Mouse (Mus musculus) adrenal gland, postnatal 36 days (tissue): ENCODE measurements around the gene Capzb. TPM values are rescaled to one million over a fixed set of nuclear protein-coding genes. Genes with fewer than 3 reads are reported as not detected.

Experiments used
- DNase-seq, 2 experiments: peaks; one replicate each; pipeline ENCODE4 v3.0.0; 2021; ENCODE audit warnings: mixed read lengths in 1 of 2
- total RNA-seq, 2 experiments: library from RNA; stranded (reverse); gene quantifications; 2 replicates each; pipeline ENCODE4 v1.2.3; 2021

Capzb gene
- total RNA-seq, 2 experiments from 2014 or later: 379 to 391 TPM

- DNase-seq: no peak
These were observed 12.7 kb upstream of the Capzb start for GRCm38 (mm10) chr4:139179731-139180625.

DNA sequence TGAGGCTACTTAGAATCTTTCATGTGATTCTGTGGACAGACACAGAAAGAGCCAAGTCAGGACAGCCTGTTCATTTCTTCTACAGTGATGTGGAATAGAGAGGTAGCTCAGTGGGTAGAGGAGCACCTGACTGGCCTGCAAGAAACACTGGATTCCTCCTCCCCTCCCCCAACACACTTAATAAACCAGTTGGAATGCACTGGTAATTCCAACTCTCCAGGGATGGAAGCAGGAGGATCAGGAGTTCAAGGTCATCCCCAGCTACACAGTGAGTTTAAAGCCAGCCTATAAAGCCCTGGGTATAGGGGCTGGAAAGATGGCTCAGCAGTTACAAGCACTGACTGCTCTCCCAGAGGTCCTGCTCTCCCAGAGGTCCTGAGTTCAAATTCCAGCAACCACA, 10.2 kb upstream of the Capzb start:
- no peak for DNase-seq

DNA sequence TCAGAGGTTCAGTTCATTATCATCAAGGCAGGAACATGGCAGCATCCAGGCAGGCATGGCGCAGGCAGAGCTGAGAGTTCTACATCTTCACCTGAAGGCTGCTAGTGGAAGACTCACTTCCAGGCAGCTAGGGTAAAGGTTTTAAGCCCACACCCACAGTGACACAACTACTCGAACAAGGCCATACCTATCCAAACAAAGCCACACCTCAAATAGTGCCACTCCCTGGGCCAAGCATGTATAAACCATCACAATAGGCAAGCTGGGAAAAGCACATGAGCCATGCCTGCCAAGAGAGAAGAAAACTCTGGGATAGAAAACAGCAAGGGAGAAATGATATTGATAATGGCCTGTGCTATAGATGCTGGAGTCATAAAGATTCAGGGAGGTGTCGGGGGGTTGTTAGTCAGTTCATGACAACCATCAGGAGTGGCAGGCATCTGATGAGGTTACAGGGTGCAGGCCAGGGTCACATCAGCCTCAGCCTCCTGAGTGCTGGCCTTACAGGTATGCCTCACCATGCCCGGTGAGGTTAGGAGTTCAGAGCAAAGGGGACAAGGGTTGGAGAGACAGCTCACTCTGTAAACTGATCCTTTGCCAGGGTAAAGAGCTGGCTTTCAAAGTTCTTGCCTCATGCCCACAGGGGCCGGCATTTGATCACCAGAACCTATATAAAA, 6.8 kb upstream of the Capzb start:
- no peak for DNase-seq

DNA sequence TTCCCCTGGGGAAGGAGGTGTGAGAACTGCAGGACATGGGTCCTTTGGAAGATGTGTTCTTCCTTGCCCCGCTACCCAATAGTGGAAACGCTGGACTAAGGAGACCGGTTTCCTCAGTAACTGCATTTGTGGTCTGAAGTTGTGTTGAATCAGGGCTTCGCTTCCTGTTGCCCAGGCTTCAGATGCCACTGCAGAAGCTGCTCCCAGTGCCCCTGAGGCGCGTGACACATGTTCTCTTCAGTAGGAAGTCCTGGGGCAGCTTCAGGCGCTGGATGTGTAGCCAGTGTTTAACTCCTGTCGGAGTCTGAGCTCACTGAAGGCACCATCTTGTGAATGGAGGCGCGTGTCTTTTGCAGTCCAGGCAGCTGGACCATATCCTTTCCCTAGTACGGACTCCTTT, 4.8 kb upstream of the Capzb start:
- no peak for DNase-seq

- DNase-seq: no peak
These were observed 847 bp upstream of the Capzb start for GRCm38 (mm10) chr4:139191605-139192498.

- DNase-seq: no peak
These were observed 736 bp downstream of the Capzb start for GRCm38 (mm10) chr4:139193176-139194093.

DNA sequence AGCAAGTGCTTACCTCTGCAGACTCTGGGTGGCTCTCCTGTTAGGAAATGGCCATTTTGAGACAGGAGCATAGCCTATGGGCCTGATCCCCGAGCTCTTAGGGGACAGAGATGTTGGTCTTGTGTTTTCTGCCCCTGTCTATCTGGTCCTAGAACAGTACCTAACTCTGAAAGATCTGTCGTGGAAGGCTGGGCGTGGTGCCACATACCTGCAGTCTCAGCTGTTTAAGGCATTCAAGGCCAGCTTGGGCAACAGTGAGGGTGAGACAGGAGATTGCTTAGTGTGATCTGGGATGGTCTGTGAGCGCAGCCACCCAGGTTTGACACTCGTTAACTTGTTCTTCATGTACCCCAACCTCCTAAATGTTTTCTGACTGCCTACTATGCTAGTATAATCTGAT, 2.4 kb downstream of the Capzb start:
- DNase-seq: no peak

- DNase-seq: no peak
These were observed 3.8 kb downstream of the Capzb start for GRCm38 (mm10) chr4:139196464-139196863.

DNA sequence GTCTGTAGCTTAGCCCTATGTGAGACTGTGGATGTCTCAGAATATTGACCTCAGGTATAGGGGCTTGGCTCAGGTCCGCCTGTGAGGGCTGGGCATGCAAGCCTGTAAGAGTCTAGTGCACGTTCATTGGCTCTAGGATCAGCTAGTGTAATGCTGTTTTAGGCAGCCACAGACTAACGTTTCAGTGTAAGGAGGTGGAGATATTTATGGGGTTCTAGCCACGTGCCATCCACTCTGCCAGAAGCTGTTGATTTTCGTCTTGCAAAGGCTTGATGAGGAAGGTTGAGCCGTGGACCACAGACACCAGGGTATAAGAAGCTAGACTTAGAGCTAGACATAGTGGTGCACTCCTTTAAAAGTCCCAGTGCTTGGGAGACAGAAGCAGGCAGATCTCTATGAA, 4.2 kb downstream of the Capzb start:
- DNase-seq: no peak

DNA sequence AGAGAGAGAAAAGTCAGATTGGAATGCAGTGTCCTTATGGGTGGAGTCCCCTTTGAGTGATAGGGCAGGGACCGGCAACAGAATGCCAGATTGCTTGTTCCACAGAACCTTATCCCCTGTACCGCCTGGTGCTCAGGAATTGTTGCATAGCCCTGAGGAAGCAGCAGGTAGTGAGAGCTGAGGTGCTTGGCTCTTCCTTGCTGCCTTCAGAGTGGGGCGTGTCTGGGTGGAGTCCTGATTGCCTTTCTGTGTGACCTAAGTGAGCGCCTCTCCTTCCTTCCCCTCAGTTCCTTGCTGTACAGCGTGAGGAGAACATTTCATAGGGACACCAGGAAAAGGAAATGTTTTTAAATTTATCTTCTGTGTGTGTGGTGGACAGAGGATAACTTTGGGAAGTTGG, 4.8 kb downstream of the Capzb start:
- DNase-seq: no peak

- DNase-seq: peak; percentile 75 to 80
These were observed 5.4 kb downstream of the Capzb start for GRCm38 (mm10) chr4:139198004-139198689.

- no peak for DNase-seq
These were observed 6.4 kb downstream of the Capzb start for GRCm38 (mm10) chr4:139199126-139199525.

DNA sequence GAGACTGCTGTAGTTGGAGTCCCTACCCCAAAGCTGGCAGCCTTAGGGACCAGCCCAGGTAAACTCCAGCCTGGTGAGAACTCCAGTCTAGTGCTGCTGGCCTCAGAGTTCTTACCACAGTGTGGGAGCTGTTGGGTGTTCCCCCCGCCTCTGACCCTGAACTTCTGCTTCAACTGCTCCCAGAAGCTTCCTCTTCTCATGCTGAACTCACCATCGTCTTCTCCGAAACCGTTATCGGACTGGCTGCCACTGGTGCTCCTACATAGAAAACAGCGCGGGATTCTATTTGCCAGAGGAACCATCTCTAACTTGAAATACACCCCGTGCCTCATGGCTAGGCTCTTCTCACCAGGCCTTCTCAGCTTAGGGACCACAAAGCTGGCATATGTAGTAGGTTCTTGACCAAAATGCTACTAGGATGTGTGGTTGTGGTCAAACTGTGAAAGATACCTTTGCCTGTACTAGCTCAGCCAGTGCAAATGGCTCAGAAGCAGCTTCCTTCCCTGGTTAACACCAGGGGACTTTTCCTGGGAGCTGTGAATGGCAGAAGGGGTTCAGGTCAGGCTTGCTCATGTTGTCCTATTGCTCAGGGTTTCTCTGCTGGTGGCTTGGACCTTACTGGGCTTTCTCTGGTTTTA, 7.1 kb downstream of the Capzb start:
- no peak for DNase-seq

GRCm38 (mm10) chr4:139200946-139201345, 8.2 kb downstream of the Capzb start:
- no peak for DNase-seq

GRCm38 (mm10) chr4:139202556-139202955, 9.9 kb downstream of the Capzb start:
- peak; percentile 65 to 72 for DNase-seq

DNA sequence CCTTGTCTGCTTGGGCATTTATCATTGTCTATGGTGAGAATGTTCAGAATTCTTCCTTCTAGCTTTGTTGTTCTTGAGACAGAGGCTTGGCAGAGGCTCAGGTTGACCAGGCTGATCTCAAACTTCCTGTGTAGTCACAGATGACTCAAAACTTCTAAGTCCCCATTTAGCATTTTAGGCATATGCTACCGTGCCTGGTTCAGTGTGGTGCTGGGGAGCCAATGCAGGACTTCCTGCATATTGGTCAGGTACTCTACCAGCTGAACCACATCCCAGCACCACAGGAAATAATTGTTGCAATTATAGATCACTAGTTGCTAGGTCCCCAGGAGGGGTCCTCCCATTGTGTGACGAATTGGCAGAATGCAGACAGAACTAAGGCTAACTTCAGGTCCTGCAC, 10.7 kb downstream of the Capzb start:
- DNase-seq: peak; percentile 53 to 63

DNA sequence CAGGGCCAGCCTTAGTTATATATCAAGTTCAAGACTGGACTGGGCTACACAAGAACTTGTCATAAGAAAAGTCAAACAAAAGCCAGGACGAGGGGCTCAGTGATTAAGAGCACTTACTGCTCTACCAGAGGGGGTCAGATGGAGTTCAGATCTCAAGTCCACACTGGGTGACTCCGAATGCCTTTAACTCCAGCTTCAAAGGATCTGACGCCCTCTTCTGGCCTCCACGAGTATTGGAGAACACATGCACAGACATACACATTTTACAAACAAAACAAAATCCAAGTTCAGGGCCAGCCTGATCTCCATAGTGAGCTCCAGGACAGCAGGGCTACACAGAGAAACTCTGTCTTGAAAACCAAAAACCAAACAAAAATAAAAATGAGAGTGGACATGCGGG, 13.1 kb downstream of the Capzb start:
- DNase-seq: no peak

DNA sequence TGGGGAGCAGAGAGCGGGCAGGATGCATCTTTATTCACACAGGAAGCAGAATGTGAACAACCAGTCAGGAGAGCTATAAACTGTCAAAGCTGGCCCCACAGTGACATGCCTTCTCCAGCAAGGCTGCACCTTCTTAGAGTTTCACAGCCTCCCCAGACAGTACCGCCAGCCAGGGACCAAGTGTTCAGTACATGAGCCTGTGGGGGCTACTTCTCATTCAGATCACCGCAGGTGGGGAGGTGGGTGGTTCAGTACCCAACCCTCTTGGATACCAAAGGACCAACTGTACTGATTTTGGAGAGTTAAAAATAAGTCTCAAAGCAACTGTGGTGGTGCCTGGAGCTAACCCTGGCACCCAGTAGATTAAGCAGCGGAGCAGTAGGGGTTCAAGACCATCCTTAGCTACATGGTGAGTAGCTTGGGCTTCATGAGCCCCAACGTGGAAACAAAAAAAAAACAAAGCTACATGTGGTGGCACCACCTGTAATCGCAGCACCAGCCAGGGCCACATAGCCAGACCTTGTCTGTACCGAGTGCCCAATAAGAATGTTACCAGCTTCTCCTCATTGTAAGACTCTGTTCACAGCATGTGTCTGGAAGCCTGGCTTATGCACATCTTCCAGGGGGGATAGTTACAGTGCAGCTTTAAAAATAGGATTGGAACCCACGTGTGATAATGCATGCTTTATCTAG, 13.8 kb downstream of the Capzb start:
- no peak for DNase-seq
